7 mouse cellular contexts compared by ENCODE assay signal in genomic region chr7:6383044-6383455, GRCm38 (mm10). TPM values are rescaled to one million over a fixed set of nuclear protein-coding genes. Genes with fewer than 3 reads are reported as not detected.
DNase-seq lines count a peak whose midpoint lies in the region; ATAC-seq lines count a peak whose summit lies in the region.

Gene Zfp28 (plus strand): TSS chr7:6383295.

- under 1% methylated on average over 28 of the region's 28 CpGs for WGBS in intestine, embryonic 16.5 days
- WGBS in midbrain, embryonic 11.5 days, result under 1% methylated on average over 28 of the region's 28 CpGs

- peaks cover 10% of the 10 kb centered on the region for H3K4me1 ChIP-seq in intestine, embryonic 16.5 days (ENCODE audit: control insufficient read depth, insufficient read depth, low read length)
- H3K4me1 ChIP-seq in midbrain, embryonic 11.5 days (ENCODE audit: control insufficient read depth, insufficient read depth, low read length), result peaks cover 10% of the 10 kb centered on the region

- H3K9ac ChIP-seq in intestine, embryonic 16.5 days (ENCODE audit: low read depth, low read length), result peak within 1 kb of the TSS; percentile 80
- peak within 1 kb of the TSS; percentile 69 for H3K9ac ChIP-seq in midbrain, embryonic 11.5 days (ENCODE audit: low read length)

- H3K4me3 ChIP-seq in intestine, embryonic 16.5 days (ENCODE audit: low read length), result peak within 1 kb of the TSS; percentile 69
- peak within 1 kb of the TSS; percentile 59 for H3K4me3 ChIP-seq in midbrain, embryonic 11.5 days (ENCODE audit: low read depth, low read length)

- ATAC-seq in intestine, embryonic 16.5 days, result peak; percentile 98
- ATAC-seq in midbrain, embryonic 11.5 days (ENCODE audit: low FRiP score), result peak; percentile 98

- H3K4me2 ChIP-seq in intestine, embryonic 16.5 days (ENCODE audit: low read depth, low read length), result peak within 1 kb of the TSS; percentile 83
- H3K4me2 ChIP-seq in midbrain, embryonic 11.5 days, result peak within 1 kb of the TSS; percentile 73

- intact Hi-C loops in gastrocnemius, postnatal 36 days (cut with DNase I), result no loop called here
- intact Hi-C loops in left cerebral cortex, postnatal 36 days (cut with DNase I), result no loop called here

- no peaks in the 10 kb centered on the region for H3K9me3 ChIP-seq in intestine, embryonic 16.5 days (ENCODE audit: control insufficient read depth, low read length)
- H3K9me3 ChIP-seq in midbrain, embryonic 11.5 days (ENCODE audit: control insufficient read depth, low read length), result no peaks in the 10 kb centered on the region

- H3K27ac ChIP-seq in intestine, embryonic 16.5 days (ENCODE audit: low read length), result peak within 1 kb of the TSS; percentile 65
- H3K27ac ChIP-seq in midbrain, embryonic 11.5 days (ENCODE audit: low read depth, low read length), result no peak within 1 kb of the TSS; the same call in 1 of the 2 replicates

- DNase-seq in adrenal gland, adult 2 months, result peak; percentile 97
- DNase-seq in embryo, embryonic 11.5 days (ENCODE audit: low read depth, low spot score), result peak; percentile 94
- DNase-seq in gastrocnemius, postnatal 36 days, result peak; percentile 86 to 90
- DNase-seq in left cerebral cortex, postnatal 36 days (ENCODE audit: low spot score in 2 of 2), result peak; percentile 87 to 89
- peak; percentile 100 for DNase-seq in midbrain, embryonic 11.5 days (ENCODE audit: low spot score, missing footprints)
- peak; percentile 82 for DNase-seq in skeletal muscle tissue, adult 2 months (ENCODE audit: low read depth, low spot score)

- no peaks in the 10 kb centered on the region for H3K36me3 ChIP-seq in intestine, embryonic 16.5 days (ENCODE audit: control insufficient read depth, insufficient read depth, low read length)
- no peaks in the 10 kb centered on the region for H3K36me3 ChIP-seq in midbrain, embryonic 11.5 days (ENCODE audit: control insufficient read depth, insufficient read depth, low read length)

- no peaks in the 10 kb centered on the region for H3K27me3 ChIP-seq in intestine, embryonic 16.5 days (replicated peaks; ENCODE audit: control insufficient read depth, insufficient read depth, low read length)
- H3K27me3 ChIP-seq in midbrain, embryonic 11.5 days (ENCODE audit: control insufficient read depth, insufficient read depth, low read length), result no peaks in the 10 kb centered on the region

RNA-seq across cellular contexts. Expression of gene Zfp28, which starts in this region (rescaled TPM):
- total RNA-seq in adrenal gland, adult 2 months (2021), result 1 to 10 TPM; 1.4 to 2.5 TPM
- polyA plus RNA-seq in adrenal gland, adult 2 months (2012; rRNA removed), result 1.1 and 1.3 TPM in 2 replicates
- 1 to 10 TPM in 1 of 2 experiments, under 1 TPM in 1; 0.77 to 1.2 TPM for total RNA-seq in gastrocnemius, postnatal 36 days (2021)
- polyA plus RNA-seq in intestine, embryonic 16.5 days (2015; fragmentation: Nextera tagmentation; extraction: Ambion mirVana), result 6.1 and 7.6 TPM in 2 replicates
- total RNA-seq in left cerebral cortex, postnatal 36 days (2021), result 1 to 10 TPM; 4.3 to 8.2 TPM
- 12.6 and 13.2 TPM in 2 replicates for polyA plus RNA-seq in midbrain, embryonic 11.5 days (2014; fragmentation: Nextera tagmentation; extraction: Ambion mirVana)
